Mouse (Mus musculus): ENCODE measurements around the gene Camsap3. TPM values are rescaled to one million over a fixed set of nuclear protein-coding genes. Genes with fewer than 3 reads are reported as not detected.

Camsap3 gene
- total and polyA plus RNA-seq, 3 experiments: not detected

GRCm38 (mm10) chr8:3656725-3657381 lies 69.8 kb downstream of the Camsap3 start:
- ATAC-seq (ENCODE audit: extremely low read depth, insufficient number of reproducible peaks, low FRiP score, poor library complexity, severe bottlenecking) (no peak), DNase-seq (ENCODE audit: low spot score) (no peak)
- H3K4me3 ChIP-seq (ENCODE audit: low read depth, low read length): no peak overlapping the region
- H3K9me3 ChIP-seq (replicated peaks): no peaks in the 10 kb centered on the region
- no peaks in the 10 kb centered on the region for H3K4me1 ChIP-seq (ENCODE audit: insufficient read depth, low read depth, low read length)
- H3K27me3 ChIP-seq (ENCODE audit: insufficient read depth, low read length): peaks cover 43% of the 10 kb centered on the region
- no peaks in the 10 kb centered on the region for H3K36me3 ChIP-seq (replicated peaks)
- no peak for TF ChIP-seq GATA1 (IDR thresholded peaks at IDR 0.05; ENCODE audit: borderline replicate concordance, low read length)
- TF ChIP-seq TAL1 (conservative IDR thresholded peaks at IDR 0.05; ENCODE audit: low read depth, low read length): no peak
- no peak for TF ChIP-seq GATA2 (IDR thresholded peaks at IDR 0.05; ENCODE audit: borderline replicate concordance, low read depth, low read length)
- no peak for TF ChIP-seq CTCF (IDR thresholded peaks at IDR 0.05; ENCODE audit: low read depth, low read length)
- no peak for TF ChIP-seq POLR2AphosphoS5 (IDR thresholded peaks at IDR 0.05; ENCODE audit: insufficient replicate concordance, low read depth, low read length)

Other genes starting within 250 kb of the Camsap3 start
- gene A430078G23Rik, start 233.9 kb upstream of the Camsap3 start, total RNA-seq (2014; fragmentation: Nextera tagmentation): 0.24 TPM in 1 of 2 replicates, not detected in the other
- 0.44 and 0.46 TPM in 2 replicates for gene A430078G23Rik, start 233.9 kb upstream of the Camsap3 start, total RNA-seq (2017)
- 0.15 and 0.20 TPM in 2 replicates for gene A430078G23Rik, start 233.9 kb upstream of the Camsap3 start, polyA plus RNA-seq (2012)
- gene Arhgef18, start 194.3 kb upstream of the Camsap3 start, total RNA-seq (2014; fragmentation: Nextera tagmentation): 13.0 and 13.1 TPM in 2 replicates
- 12.4 and 13.3 TPM in 2 replicates for gene Arhgef18, start 194.3 kb upstream of the Camsap3 start, total RNA-seq (2017)
- 37.6 and 47.7 TPM in 2 replicates for gene Arhgef18, start 194.3 kb upstream of the Camsap3 start, polyA plus RNA-seq (2012)
- 5.0 and 5.6 TPM in 2 replicates for gene Pex11g, start 119.6 kb upstream of the Camsap3 start, total RNA-seq (2014; fragmentation: Nextera tagmentation)
- gene Pex11g, start 119.6 kb upstream of the Camsap3 start, total RNA-seq (2017): 1.9 and 2.1 TPM in 2 replicates
- gene Pex11g, start 119.6 kb upstream of the Camsap3 start, polyA plus RNA-seq (2012): 1.1 and 1.2 TPM in 2 replicates
- gene Tex45, start 116.4 kb upstream of the Camsap3 start, total RNA-seq (2014; fragmentation: Nextera tagmentation): not detected in 2 replicates
- 0.11 TPM in 1 of 2 replicates, not detected in the other for gene Tex45, start 116.4 kb upstream of the Camsap3 start, total RNA-seq (2017)
- gene Tex45, start 116.4 kb upstream of the Camsap3 start, polyA plus RNA-seq (2012): not detected in 2 replicates
- 25.7 and 26.6 TPM in 2 replicates for gene Zfp358, start 94.2 kb upstream of the Camsap3 start, total RNA-seq (2014; fragmentation: Nextera tagmentation)
- gene Zfp358, start 94.2 kb upstream of the Camsap3 start, total RNA-seq (2017): 6.6 and 7.4 TPM in 2 replicates
- 19.2 and 22.7 TPM in 2 replicates for gene Zfp358, start 94.2 kb upstream of the Camsap3 start, polyA plus RNA-seq (2012)
- 42.4 and 43.6 TPM in 2 replicates for gene Mcoln1, start 86.8 kb upstream of the Camsap3 start, total RNA-seq (2014; fragmentation: Nextera tagmentation)
- 41.5 and 46.9 TPM in 2 replicates for gene Mcoln1, start 86.8 kb upstream of the Camsap3 start, total RNA-seq (2017)
- 144 and 171 TPM in 2 replicates for gene Mcoln1, start 86.8 kb upstream of the Camsap3 start, polyA plus RNA-seq (2012)
- 39.8 and 61.5 TPM in 2 replicates for gene Pnpla6, start 71.9 kb upstream of the Camsap3 start, total RNA-seq (2014; fragmentation: Nextera tagmentation)
- 33.9 and 34.3 TPM in 2 replicates for gene Pnpla6, start 71.9 kb upstream of the Camsap3 start, total RNA-seq (2017)
- 21.4 and 25.1 TPM in 2 replicates for gene Pnpla6, start 71.9 kb upstream of the Camsap3 start, polyA plus RNA-seq (2012)
- gene C330021F23Rik, start 19.3 kb upstream of the Camsap3 start, total RNA-seq (2014; fragmentation: Nextera tagmentation): not detected in 2 replicates
- 0.49 and 1.2 TPM in 2 replicates for gene C330021F23Rik, start 19.3 kb upstream of the Camsap3 start, total RNA-seq (2017)
- not detected in 2 replicates for gene C330021F23Rik, start 19.3 kb upstream of the Camsap3 start, polyA plus RNA-seq (2012)
- gene Xab2, start 34.0 kb downstream of the Camsap3 start, total RNA-seq (2014; fragmentation: Nextera tagmentation): 35.4 and 38.8 TPM in 2 replicates
- gene Xab2, start 34.0 kb downstream of the Camsap3 start, total RNA-seq (2017): 47.1 and 48.4 TPM in 2 replicates
- 47.9 and 48.9 TPM in 2 replicates for gene Xab2, start 34.0 kb downstream of the Camsap3 start, polyA plus RNA-seq (2012)
- gene Pet100, start 34.3 kb downstream of the Camsap3 start, total RNA-seq (2014; fragmentation: Nextera tagmentation): 25.8 and 52.9 TPM in 2 replicates
- 116 and 136 TPM in 2 replicates for gene Pet100, start 34.3 kb downstream of the Camsap3 start, total RNA-seq (2017)
- 17.7 and 22.2 TPM in 2 replicates for gene Pet100, start 34.3 kb downstream of the Camsap3 start, polyA plus RNA-seq (2012)
- not detected in 2 replicates for gene Pcp2, start 38.3 kb downstream of the Camsap3 start, total RNA-seq (2014; fragmentation: Nextera tagmentation)
- gene Pcp2, start 38.3 kb downstream of the Camsap3 start, total RNA-seq (2017): 0.38 TPM in 1 of 2 replicates, not detected in the other
- gene Pcp2, start 38.3 kb downstream of the Camsap3 start, polyA plus RNA-seq (2012): not detected in 2 replicates
- 224 and 287 TPM in 2 replicates for gene Stxbp2, start 43.7 kb downstream of the Camsap3 start, total RNA-seq (2014; fragmentation: Nextera tagmentation)
- gene Stxbp2, start 43.7 kb downstream of the Camsap3 start, total RNA-seq (2017): 181 and 203 TPM in 2 replicates
- 399 and 514 TPM in 2 replicates for gene Stxbp2, start 43.7 kb downstream of the Camsap3 start, polyA plus RNA-seq (2012)
- not detected in 2 replicates for gene Retn, start 68.5 kb downstream of the Camsap3 start, total RNA-seq (2014; fragmentation: Nextera tagmentation)
- gene Retn, start 68.5 kb downstream of the Camsap3 start, total RNA-seq (2017): not detected in 2 replicates
- gene Retn, start 68.5 kb downstream of the Camsap3 start, polyA plus RNA-seq (2012): not detected in 2 replicates
- not detected in 2 replicates for gene Mcemp1, start 78.5 kb downstream of the Camsap3 start, total RNA-seq (2014; fragmentation: Nextera tagmentation)
- gene Mcemp1, start 78.5 kb downstream of the Camsap3 start, total RNA-seq (2017): 0.11 TPM in 1 of 2 replicates, not detected in the other
- not detected in 2 replicates for gene Mcemp1, start 78.5 kb downstream of the Camsap3 start, polyA plus RNA-seq (2012)
- not detected in 2 replicates for gene Fcor, start 85.1 kb downstream of the Camsap3 start, total RNA-seq (2014; fragmentation: Nextera tagmentation)
- gene Fcor, start 85.1 kb downstream of the Camsap3 start, total RNA-seq (2017): not detected in 2 replicates
- not detected in 2 replicates for gene Fcor, start 85.1 kb downstream of the Camsap3 start, polyA plus RNA-seq (2012)
- gene Trappc5, start 89.0 kb downstream of the Camsap3 start, total RNA-seq (2014; fragmentation: Nextera tagmentation): 12.9 and 15.5 TPM in 2 replicates
- gene Trappc5, start 89.0 kb downstream of the Camsap3 start, total RNA-seq (2017): 22.3 and 24.4 TPM in 2 replicates
- 16.5 and 20.2 TPM in 2 replicates for gene Trappc5, start 89.0 kb downstream of the Camsap3 start, polyA plus RNA-seq (2012)
- not detected in 2 replicates for gene Fcer2a, start 106.9 kb downstream of the Camsap3 start, total RNA-seq (2014; fragmentation: Nextera tagmentation)
- gene Fcer2a, start 106.9 kb downstream of the Camsap3 start, total RNA-seq (2017): 0.06 TPM in 1 of 2 replicates, not detected in the other
- gene Fcer2a, start 106.9 kb downstream of the Camsap3 start, polyA plus RNA-seq (2012): not detected in 2 replicates
- not detected in 2 replicates for gene Clec4g, start 133.4 kb downstream of the Camsap3 start, total RNA-seq (2014; fragmentation: Nextera tagmentation)
- gene Clec4g, start 133.4 kb downstream of the Camsap3 start, total RNA-seq (2017): 0.11 TPM in 1 of 2 replicates, not detected in the other
- not detected in 2 replicates for gene Clec4g, start 133.4 kb downstream of the Camsap3 start, polyA plus RNA-seq (2012)
- gene Cd209a, start 161.7 kb downstream of the Camsap3 start, total RNA-seq (2014; fragmentation: Nextera tagmentation): not detected in 2 replicates
- gene Cd209a, start 161.7 kb downstream of the Camsap3 start, total RNA-seq (2017): 0.17 TPM in 1 of 2 replicates, not detected in the other
- gene Cd209a, start 161.7 kb downstream of the Camsap3 start, polyA plus RNA-seq (2012): not detected in 2 replicates